Mouse (Mus musculus) gastrocnemius, adult 18-20 months (tissue): ENCODE measurements around the gene Gm49601. TPM values are rescaled to one million over a fixed set of nuclear protein-coding genes. Genes with fewer than 3 reads are reported as not detected.

Experiments used
- DNase-seq: peaks from one replicate; pipeline ENCODE4 v3.0.0; 2021; ENCODE audit warnings: low spot score
- total RNA-seq, 2 experiments: library from RNA; stranded (reverse); gene quantifications; 2 replicates each; pipeline ENCODE4 v1.2.3; 2021

Gm49601 gene
- total RNA-seq, 2 experiments from 2014 or later, result 0.47 TPM; not detected in 1

DNA sequence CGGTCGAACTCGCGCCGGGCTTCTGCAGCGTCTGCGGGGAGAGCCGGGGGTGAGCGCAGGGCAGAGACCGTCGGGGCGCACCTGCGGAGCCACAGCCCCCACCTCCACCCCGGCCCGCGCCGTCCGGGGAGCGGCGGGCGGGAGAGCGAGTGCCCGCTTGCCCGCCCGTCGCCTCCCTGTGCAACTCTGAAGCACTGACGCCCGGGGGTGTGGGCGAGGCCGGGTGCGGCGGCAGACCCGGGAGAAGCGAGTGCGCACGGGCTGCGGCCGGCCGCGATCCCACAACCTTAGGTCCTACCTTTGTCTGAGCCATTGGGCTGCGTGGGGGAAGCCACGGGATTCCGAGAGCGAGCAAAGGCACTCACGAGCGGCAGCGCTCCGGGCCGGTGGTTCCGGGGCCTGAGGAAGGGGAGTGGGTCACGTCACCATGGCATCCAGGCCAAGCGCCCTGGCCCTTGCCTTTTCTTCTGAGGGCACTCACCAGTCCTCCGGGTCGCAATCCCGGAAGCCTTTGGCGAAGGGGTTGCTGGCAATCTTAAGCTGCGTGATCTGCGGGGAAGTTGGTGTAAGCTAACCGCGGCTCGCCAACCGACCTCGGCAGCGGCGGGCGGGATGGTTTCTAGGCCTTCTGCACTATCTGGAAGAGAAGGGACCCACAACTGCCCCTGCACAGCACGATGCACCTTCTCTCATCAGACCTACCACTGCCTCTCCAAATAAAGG, 43.6 kb downstream of the Gm49601 start:
- no peak for DNase-seq

DNA sequence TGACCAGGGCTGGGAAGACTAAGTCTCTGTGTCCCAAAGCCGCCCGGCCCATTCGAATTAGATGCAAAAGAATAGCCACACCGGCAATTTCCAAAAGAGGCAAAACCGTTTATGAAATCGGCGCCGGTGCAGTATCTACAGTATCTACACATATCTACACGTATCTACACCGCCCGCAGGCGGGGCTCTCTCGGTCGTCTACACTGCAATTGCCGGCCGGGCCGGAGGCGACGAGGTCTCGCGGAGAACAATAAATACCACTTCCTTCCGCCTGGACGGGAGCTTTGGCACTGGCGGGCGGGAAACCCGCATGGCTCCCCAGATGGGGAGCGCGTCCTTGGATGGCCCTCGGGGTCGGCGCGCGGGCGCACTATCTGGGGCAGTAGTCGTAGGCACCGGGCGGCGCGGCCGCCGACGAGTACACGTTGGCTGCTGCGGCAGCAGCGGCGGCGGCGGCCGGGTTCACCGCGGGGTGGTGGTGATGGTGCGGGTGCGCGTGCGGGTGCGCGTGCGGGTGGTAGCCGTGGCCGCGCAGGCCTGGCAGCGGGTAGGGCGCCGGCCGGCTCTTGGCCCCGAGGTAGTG, 44.5 kb downstream of the Gm49601 start:
- no peak for DNase-seq

DNA sequence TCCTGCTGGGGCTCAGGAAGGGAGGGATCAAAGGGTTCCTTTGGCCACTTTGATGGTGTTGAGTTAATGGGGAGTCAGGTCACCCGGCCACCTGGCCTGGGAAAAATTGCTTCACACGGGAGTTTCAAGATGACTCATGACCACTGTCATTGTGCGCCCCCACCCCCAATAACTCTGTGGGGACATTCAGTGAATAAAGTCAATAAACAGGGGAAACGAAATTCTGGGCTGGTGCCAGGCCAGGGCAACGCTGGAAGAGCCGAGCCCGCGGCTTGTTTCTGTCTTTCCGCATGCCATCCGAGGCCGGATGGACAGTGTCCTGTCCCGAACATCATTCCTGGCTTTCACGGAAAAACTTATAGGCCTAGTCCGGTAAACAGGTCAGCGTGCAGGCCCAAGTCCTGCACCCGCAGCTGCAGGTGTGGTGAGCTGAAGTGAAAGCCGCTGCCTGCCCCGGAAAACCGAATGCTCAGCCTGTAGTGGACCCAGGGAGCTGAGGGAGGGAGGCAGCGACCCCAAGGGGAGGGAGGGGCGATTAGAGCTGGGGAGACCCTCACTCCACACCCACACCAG, 45.1 kb downstream of the Gm49601 start:
- DNase-seq, result no peak

DNA sequence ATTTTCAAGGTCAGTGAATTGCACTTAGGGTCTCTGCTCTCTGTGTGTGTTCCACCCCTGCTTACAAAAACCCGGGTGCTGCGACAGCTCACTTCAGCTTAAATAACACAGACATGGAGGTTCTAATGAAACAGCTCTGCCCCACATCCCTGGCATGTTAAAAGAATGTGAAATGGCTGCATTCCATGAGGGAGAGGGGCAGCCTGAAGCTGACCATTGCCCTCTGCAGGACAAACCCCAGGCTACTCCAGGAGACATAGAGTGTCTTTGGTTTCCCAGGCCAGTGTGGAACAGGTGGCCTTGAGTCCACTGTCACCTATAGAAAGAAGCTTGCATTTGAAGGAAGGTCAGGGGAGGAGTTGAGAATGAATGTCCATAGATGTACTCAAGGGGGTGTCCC, 45.8 kb downstream of the Gm49601 start:
- no peak for DNase-seq

DNA sequence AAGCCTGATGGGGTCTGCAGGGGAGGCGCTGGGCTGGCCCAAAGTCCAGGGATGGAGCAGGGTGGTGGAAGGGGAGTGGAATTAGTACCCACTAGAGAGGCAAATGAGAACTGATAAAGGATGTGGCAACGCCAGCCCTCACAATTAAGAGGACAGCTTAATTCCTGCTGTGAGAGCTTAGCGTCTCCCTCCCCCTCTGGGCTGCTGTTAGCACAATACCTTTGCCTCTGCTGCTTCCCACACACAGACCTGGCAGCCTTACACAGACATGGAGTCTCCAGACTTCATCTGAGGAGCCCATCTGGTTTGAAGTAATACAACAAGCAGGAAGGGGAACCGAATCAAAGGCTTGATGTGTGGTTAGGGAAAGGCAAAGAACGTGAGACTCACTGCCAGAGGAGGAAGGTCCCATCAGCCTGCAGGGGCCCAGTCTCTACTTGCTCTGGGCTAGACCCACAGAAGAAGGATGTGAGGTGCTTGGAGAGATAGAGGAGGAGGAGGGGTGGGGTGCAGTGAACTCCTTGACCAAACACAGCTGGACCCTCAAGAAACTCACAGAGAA, 48.5 kb downstream of the Gm49601 start:
- no peak for DNase-seq

DNA sequence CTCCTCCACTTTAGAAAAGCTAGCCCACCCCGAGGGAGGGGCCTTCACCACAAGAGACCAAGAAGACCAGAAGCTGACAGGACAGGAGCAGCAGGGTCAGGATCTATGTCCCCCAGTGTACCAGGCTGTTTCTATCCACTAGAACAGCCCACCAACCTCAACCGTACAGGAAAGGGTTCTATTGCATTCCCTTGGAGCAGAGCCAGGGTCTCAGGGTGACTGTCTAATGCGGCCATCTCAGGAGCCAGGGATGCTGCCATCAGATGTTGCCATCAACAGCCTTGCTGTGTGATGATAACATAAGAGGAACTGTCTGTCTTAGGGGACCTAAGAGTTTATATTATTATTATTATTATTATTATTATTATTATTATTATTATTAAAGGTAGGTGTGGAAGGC, 49.2 kb downstream of the Gm49601 start:
- DNase-seq, result no peak

DNA sequence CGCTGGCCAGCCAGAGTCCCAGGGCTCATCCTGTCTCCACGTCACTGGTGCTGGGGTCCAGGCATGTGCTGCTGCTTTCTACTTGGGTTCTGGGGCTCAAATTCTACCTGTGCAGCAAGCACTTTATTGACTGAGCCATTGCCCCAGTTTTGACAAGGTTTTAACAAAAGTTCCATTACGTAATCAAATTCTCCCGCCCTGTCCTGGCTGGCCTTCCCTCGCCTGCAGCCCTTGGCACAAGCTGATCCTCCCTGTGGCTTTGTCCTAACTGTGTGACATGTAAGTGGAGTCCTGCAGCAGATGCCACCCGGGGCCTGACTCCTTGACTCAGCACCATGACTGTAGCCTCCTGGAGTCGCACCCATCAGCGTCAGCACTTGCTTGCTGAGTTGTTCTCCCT, 52.0 kb downstream of the Gm49601 start:
- no peak for DNase-seq

Other genes starting within 250 kb of the Gm49601 start
- 10 to 100 TPM; 19.8 to 20.8 TPM for gene Txnrd2, start 200.0 kb downstream of the Gm49601 start, total RNA-seq
- gene Comt, start 199.6 kb downstream of the Gm49601 start, total RNA-seq, result 10 to 100 TPM; 37.3 to 41.0 TPM
- 1 to 10 TPM; 3.2 to 5.0 TPM for gene Gnb1l, start 127.7 kb downstream of the Gm49601 start, total RNA-seq
- 1 to 10 TPM; 3.0 to 3.2 TPM for gene Rtl10, start 127.5 kb downstream of the Gm49601 start, total RNA-seq
- gene Tbx1, start 35.8 kb downstream of the Gm49601 start, total RNA-seq, result 10 to 100 TPM in 1 of 2 experiments, 1 to 10 TPM in 1; 9.3 to 20.9 TPM
- not detected for gene Gp1bb, start 4.0 kb downstream of the Gm49601 start, total RNA-seq
- gene Sept5, start 3.5 kb upstream of the Gm49601 start, total RNA-seq, result 1 to 10 TPM; 2.4 to 4.4 TPM
- 1 to 10 TPM; 3.3 to 9.9 TPM for gene Cldn5, start 150.4 kb upstream of the Gm49601 start, total RNA-seq
- 10 to 100 TPM; 37.7 to 46.0 TPM for gene Ufd1, start 185.4 kb upstream of the Gm49601 start, total RNA-seq
- gene Cdc45, start 185.6 kb upstream of the Gm49601 start, total RNA-seq, result 1 to 10 TPM; 1.8 to 3.4 TPM
- 10 to 100 TPM; 20.1 to 21.4 TPM for gene 2510002D24Rik, start 210.2 kb upstream of the Gm49601 start, total RNA-seq
- 1 to 10 TPM in 1 of 2 experiments, under 1 TPM in 1; 0.38 to 1.7 TPM for gene Gm28539, start 210.2 kb upstream of the Gm49601 start, total RNA-seq